In genomic region chr16:85897854-85898253, GRCm38 (mm10) we compare ENCODE assay signal across 12 mouse cellular contexts. TPM values are rescaled to one million over a fixed set of nuclear protein-coding genes. Genes with fewer than 3 reads are reported as not detected.
DNase-seq lines count a peak whose midpoint lies in the region; ATAC-seq and TF ChIP-seq lines count a peak whose summit lies in the region.
"Had no signal": no experiment of that assay in that cellular context is flagged by ENCODE, and none has a peak within 500 bp of the region (broad histone marks: within the 10 kb centered on the region; RNA-seq: fewer than 3 reads in every experiment).

No protein-coding gene starts in this region.

- no peak overlapping the region for H3K4me3 ChIP-seq in forebrain, embryonic 13.5 days
- H3K4me3 ChIP-seq in forebrain, embryonic 16.5 days (replicated peaks; ENCODE audit: low read length), result no peak overlapping the region
- peak overlapping the region; percentile 65; the same call in 1 of the 2 replicates for H3K4me3 ChIP-seq in kidney, embryonic 14.5 days (ENCODE audit: low read length)
- H3K4me3 ChIP-seq in G1E (ENCODE audit: low read depth, low read length), result peak overlapping the region; percentile 72
- peak overlapping the region; percentile 54 for H3K4me3 ChIP-seq in limb, embryonic 15.5 days

- no peak overlapping the region for H3K27ac ChIP-seq in forebrain, embryonic 13.5 days
- no peak overlapping the region for H3K27ac ChIP-seq in forebrain, embryonic 16.5 days (ENCODE audit: low read length)
- H3K27ac ChIP-seq in kidney, embryonic 14.5 days (ENCODE audit: low read depth, low read length), result no peak overlapping the region
- H3K27ac ChIP-seq in limb, embryonic 15.5 days, result 0 out of 2 replicates have a peak overlapping the region, but pooled peaks have one; percentile 87

- DNase-seq in kidney, postnatal 4 days, result no peak
- no peak for DNase-seq in G1E (ENCODE audit: low spot score)
- DNase-seq in left cerebral cortex, postnatal 36 days (ENCODE audit: low spot score in 2 of 2), result no peak
- no peak for DNase-seq in B cell, adult 2 months
- DNase-seq: cerebellum, postnatal 25 days; left cerebral cortex, postnatal 4 days; lung, postnatal 4 days had no signal

- H3K36me3 ChIP-seq in forebrain, embryonic 13.5 days (ENCODE audit: poor library complexity, severe bottlenecking), result no peaks in the 10 kb centered on the region
- H3K36me3 ChIP-seq in forebrain, embryonic 16.5 days (ENCODE audit: control insufficient read depth, insufficient read depth), result no peaks in the 10 kb centered on the region
- no peaks in the 10 kb centered on the region for H3K36me3 ChIP-seq in kidney, embryonic 14.5 days (ENCODE audit: control insufficient read depth, insufficient read depth, low read length)
- H3K36me3 ChIP-seq in G1E (replicated peaks), result no peaks in the 10 kb centered on the region
- H3K36me3 ChIP-seq in limb, embryonic 15.5 days, result no peaks in the 10 kb centered on the region

- intact Hi-C loops in left cerebral cortex, postnatal 36 days (cut with DNase I), result no loop called here

- H3K9ac ChIP-seq in forebrain, embryonic 13.5 days, result no peak overlapping the region
- H3K9ac ChIP-seq in forebrain, embryonic 16.5 days (replicated peaks; ENCODE audit: low read depth, low read length), result no peak overlapping the region
- H3K9ac ChIP-seq in kidney, embryonic 14.5 days (ENCODE audit: low read depth, low read length), result no peak overlapping the region
- no peak overlapping the region for H3K9ac ChIP-seq in limb, embryonic 15.5 days

- peaks cover 19% of the 10 kb centered on the region for H3K4me1 ChIP-seq in forebrain, embryonic 13.5 days
- H3K4me1 ChIP-seq in forebrain, embryonic 16.5 days (replicated peaks; ENCODE audit: control insufficient read depth, insufficient read depth, low read length), result peaks cover 18% of the 10 kb centered on the region
- peaks cover 3% of the 10 kb centered on the region; the same call in 1 of the 2 replicates for H3K4me1 ChIP-seq in kidney, embryonic 14.5 days (ENCODE audit: control insufficient read depth, insufficient read depth, low read length)
- H3K4me1 ChIP-seq in G1E (ENCODE audit: insufficient read depth, low read depth, low read length), result peaks cover 35% of the 10 kb centered on the region
- H3K4me1 ChIP-seq in limb, embryonic 15.5 days, result peaks cover 20% of the 10 kb centered on the region

- no peaks in the 10 kb centered on the region for H3K9me3 ChIP-seq in forebrain, embryonic 13.5 days (replicated peaks)
- no peaks in the 10 kb centered on the region for H3K9me3 ChIP-seq in forebrain, embryonic 16.5 days (ENCODE audit: control insufficient read depth, low read length)
- H3K9me3 ChIP-seq in kidney, embryonic 14.5 days (ENCODE audit: control insufficient read depth, low read length), result no peaks in the 10 kb centered on the region
- H3K9me3 ChIP-seq in G1E (replicated peaks), result peaks cover 21% of the 10 kb centered on the region
- H3K9me3 ChIP-seq in limb, embryonic 15.5 days, result no peaks in the 10 kb centered on the region

- peaks cover 32% of the 10 kb centered on the region for H3K27me3 ChIP-seq in forebrain, embryonic 13.5 days
- H3K27me3 ChIP-seq in forebrain, embryonic 16.5 days (replicated peaks; ENCODE audit: control insufficient read depth, insufficient read depth, low read length), result peaks cover 5% of the 10 kb centered on the region
- H3K27me3 ChIP-seq in kidney, embryonic 14.5 days (ENCODE audit: control insufficient read depth, insufficient read depth, low read length), result 0 out of 2 replicates have a peak, but pooled peaks cover 5% of the 10 kb centered on the region
- H3K27me3 ChIP-seq in G1E (ENCODE audit: insufficient read depth, low read length), result no peaks in the 10 kb centered on the region
- H3K27me3 ChIP-seq in limb, embryonic 15.5 days, result 0 out of 2 replicates have a peak, but pooled peaks cover 7% of the 10 kb centered on the region

- no peak for TF ChIP-seq CTCF in G1E (IDR thresholded peaks at IDR 0.05; ENCODE audit: low read depth, low read length)

- no peak for ATAC-seq in forebrain, embryonic 13.5 days
- ATAC-seq in forebrain, embryonic 16.5 days, result no peak
- ATAC-seq in kidney, embryonic 14.5 days (ENCODE audit: low FRiP score, low TSS enrichment), result no peak
- ATAC-seq in G1E (ENCODE audit: extremely low read depth, insufficient number of reproducible peaks, low FRiP score, poor library complexity, severe bottlenecking), result no peak
- ATAC-seq in limb, embryonic 15.5 days (ENCODE audit: insufficient number of reproducible peaks, low FRiP score, low TSS enrichment, low read depth), result no peak

- H3K4me2 ChIP-seq in forebrain, embryonic 13.5 days, result 0 out of 2 replicates have a peak overlapping the region, but pooled peaks have one; percentile 1
- no peak overlapping the region for H3K4me2 ChIP-seq in forebrain, embryonic 16.5 days (ENCODE audit: low read length)
- peak overlapping the region; percentile 96 for H3K4me2 ChIP-seq in kidney, embryonic 14.5 days (replicated peaks; ENCODE audit: low read depth, low read length)
- H3K4me2 ChIP-seq in limb, embryonic 15.5 days, result peak overlapping the region; percentile 91

- 97% methylated on average over 3 of the region's 3 CpGs for WGBS in forebrain, embryonic 13.5 days
- 95% methylated on average over 3 of the region's 3 CpGs for WGBS in forebrain, embryonic 16.5 days
- WGBS in kidney, embryonic 14.5 days, result 85% methylated on average over 3 of the region's 3 CpGs
- 85% methylated on average over 3 of the region's 3 CpGs for WGBS in limb, embryonic 15.5 days

RNA-seq across cellular contexts. Expression of gene Adamts5, which starts 3.8 kb away (rescaled TPM):
- 1.6 and 1.7 TPM in 2 replicates for polyA plus RNA-seq in forebrain, embryonic 13.5 days (2015; fragmentation: Nextera tagmentation; extraction: Ambion mirVana)
- 1.8 and 1.9 TPM in 2 replicates for polyA plus RNA-seq in forebrain, embryonic 16.5 days (2015; fragmentation: Nextera tagmentation; extraction: Ambion mirVana)
- polyA plus RNA-seq in kidney, embryonic 14.5 days (2014; fragmentation: Nextera tagmentation; extraction: Ambion mirVana), result 3.4 and 3.6 TPM in 2 replicates
- total RNA-seq in G1E (2014; fragmentation: Nextera tagmentation), result 4.0 and 4.3 TPM in 2 replicates
- total RNA-seq in G1E (2017), result 1.7 and 2.0 TPM in 2 replicates
- polyA plus RNA-seq in G1E (2012), result 0.67 and 0.88 TPM in 2 replicates
- 10.0 and 10.7 TPM in 2 replicates for polyA plus RNA-seq in limb, embryonic 15.5 days (2015; fragmentation: Nextera tagmentation; extraction: Ambion mirVana)
- total RNA-seq in left cerebral cortex, postnatal 36 days (2021), result 1 to 10 TPM in 1 of 2 experiments, under 1 TPM in 1; 0.99 to 1.2 TPM
- total RNA-seq: monocyte, adult 5-6 weeks had no signal

Comparison
In these comparisons a context has a peak if more than half of its experiments do, and no peak if none do; other contexts are left out.
1. H3K4me3 ChIP-seq: peak in kidney, embryonic 14.5 days (single experiment), G1E (single experiment) and limb, embryonic 15.5 days (single experiment); none in forebrain, embryonic 13.5 days (single experiment) and forebrain, embryonic 16.5 days (single experiment).